Mouse (Mus musculus) heart, embryonic 12.5 days (tissue): ENCODE measurements around the gene Mest. TPM values are rescaled to one million over a fixed set of nuclear protein-coding genes. Genes with fewer than 3 reads are reported as not detected.
A peak's percentile ranks its signal among the peaks of the same experiment; 100 is the strongest.

Experiments used
- microRNA counts: library from miRNA; unstranded; fragments of <30 nt; microRNA quantifications from one replicate; lab custom pipeline; 2017
- microRNA-seq: library from miRNA; unstranded; fragments of <30 nt; microRNA quantifications from one replicate; pipeline ENCODE4, GENCODE M21; 2017
- polyA plus RNA-seq: library from polyadenylated mRNA; unstranded; fragments of >200 nt; fragmentation: Nextera tagmentation; extraction: Ambion mirVana; gene quantifications from 2 replicates; pipeline ENCODE4 v1.2.1, GENCODE M21; 2016

The Mest gene
- polyA plus RNA-seq, 1 experiment from 2014 or later = 3,424 TPM

MicroRNAs encoded within 50 kb of the gene (microRNA counts, 519-probe panel; counts per million panel counts)
- microRNA mmu-miR-335-3p (lab: Ali Mortazavi, UCI) (5,428 counts per million, percentile 64 among the panel's probes with 10 or more counts), microRNA mmu-miR-335-5p (lab: Ali Mortazavi, UCI) (8,634 counts per million, percentile 100 among the panel's probes with 10 or more counts)

Small RNA genes lying within 50 kb of the gene (microRNA-seq; reads per million reads assigned to microRNA genes)
- 158,713 reads per million, percentile 100 among the genes with 10 or more reads in this experiment for gene Mir335

Other genes starting within 250 kb of the Mest start
- gene Tmem209, start 213.8 kb upstream of the Mest start, polyA plus RNA-seq = 27.5 and 31.1 TPM in 2 replicates
- gene Ssmem1, start 213.7 kb upstream of the Mest start, polyA plus RNA-seq = 0.17 and 0.26 TPM in 2 replicates
- gene Cpa2, start 182.0 kb upstream of the Mest start, polyA plus RNA-seq = 5.3 and 6.3 TPM in 2 replicates
- 2.9 and 3.1 TPM in 2 replicates for gene Cpa4, start 155.2 kb upstream of the Mest start, polyA plus RNA-seq
- gene Cpa5, start 112.5 kb upstream of the Mest start, polyA plus RNA-seq = 1.1 and 1.9 TPM in 2 replicates
- gene Cpa1, start 84.3 kb upstream of the Mest start, polyA plus RNA-seq = 1.8 and 2.0 TPM in 2 replicates
- gene Cep41, start 29.8 kb upstream of the Mest start, polyA plus RNA-seq = 11.9 TPM in 2 replicates
- gene Copg2, start 173.2 kb downstream of the Mest start, polyA plus RNA-seq = 29.7 and 30.8 TPM in 2 replicates
- 0.28 and 0.42 TPM in 2 replicates for gene Tsga13, start 192.0 kb downstream of the Mest start, polyA plus RNA-seq
- gene Klf14, start 235.5 kb downstream of the Mest start, polyA plus RNA-seq = 2.3 and 2.7 TPM in 2 replicates